Mouse (Mus musculus) megakaryocyte, embryonic 14.5 days (primary cell): Measurements from ENCODE around the gene Dgcr8.
"Not testable (repeated sequence)": the region's sequence is repeated elsewhere in the genome, so short reads cannot be mapped to it uniquely, and the experiment has no call there.

Experiments
- FLI1 ChIP-seq: IDR thresholded peaks from 2 replicates; pipeline ENCODE4 v1.6.1; 2012; ENCODE audit warnings: low read length, inconsistent platforms, mixed read lengths
- GATA1 ChIP-seq: IDR thresholded peaks from 3 replicates; pipeline ENCODE4 v1.6.1; 2012; ENCODE audit warnings: mixed read lengths, low read length, inconsistent platforms, borderline replicate concordance

- not testable (repeated sequence) for TF ChIP-seq GATA1, FLI1
Measured at GRCm38 (mm10) chr16:18289614-18290013, 568 bp upstream of the Dgcr8 start.
